Mouse (Mus musculus) small intestine, adult 2 months (tissue): Measurements from ENCODE around the gene Krtap6-2.

ENCODE experiments used
- CTCF ChIP-seq: fragments of 200-500 bp; IDR thresholded peaks from 2 replicates; pipeline ENCODE4 v1.5.1; 2012; ENCODE audit warnings: low read depth, mild to moderate bottlenecking, control low read depth, inconsistent platforms, low read length, moderate library complexity, mixed read lengths; ENCODE audit not compliant: insufficient replicate concordance, insufficient read length; ENCODE audit errors: extremely low read depth
- POLR2A ChIP-seq: fragments of 200-500 bp; IDR thresholded peaks from 2 replicates; pipeline ENCODE4 v1.6.1; 2012; ENCODE audit warnings: low read depth, mild to moderate bottlenecking, control low read depth, inconsistent platforms, low read length, moderate library complexity

DNA sequence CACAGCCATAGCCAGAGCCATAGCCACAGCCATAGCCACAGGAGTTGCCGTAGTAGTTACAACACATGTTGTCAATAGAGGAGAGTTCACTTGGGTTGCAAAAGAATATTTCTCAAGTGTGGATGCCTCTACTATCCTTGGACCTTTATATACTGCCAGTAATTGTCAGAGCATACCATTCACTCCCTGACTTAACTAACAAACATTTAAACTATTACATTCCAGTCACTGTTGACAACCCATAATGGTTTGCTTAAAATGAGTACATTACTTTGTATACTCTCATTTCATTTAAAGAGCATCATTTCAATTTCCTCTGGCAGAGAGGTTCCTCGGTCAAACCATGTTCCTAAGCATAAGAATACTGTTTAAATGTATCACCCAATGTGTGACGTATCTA lies at the start of gene Krtap6-2:
- no peak for TF ChIP-seq CTCF
- TF ChIP-seq POLR2A, result no peak
